Mouse (Mus musculus): Measurements from ENCODE around the gene Erich6.

DNA sequence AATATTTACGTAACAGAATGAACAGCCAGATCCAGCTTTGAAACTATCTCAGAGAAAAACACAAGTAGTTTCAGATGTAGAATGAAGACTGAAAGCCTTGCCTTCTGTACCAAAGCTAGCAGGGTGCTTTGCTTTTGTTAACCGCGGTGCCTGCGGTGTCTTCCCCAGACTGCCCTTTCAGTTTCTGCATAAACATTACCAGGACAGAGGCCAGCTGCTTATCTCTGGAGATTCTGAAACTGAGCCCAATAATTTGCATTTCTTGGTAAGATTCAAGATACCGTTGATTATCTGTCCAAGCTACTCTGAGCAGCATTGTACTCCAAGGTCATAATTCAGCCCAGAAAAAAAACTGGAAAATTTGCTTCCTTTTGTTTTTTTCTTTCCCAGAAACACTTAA lies 43.4 kb downstream of the Erich6 start:
- no peak for TF ChIP-seq POLR2A (IDR thresholded peaks at IDR 0.05; ENCODE audit: insufficient read length, low read depth)
- TF ChIP-seq POLR2AphosphoS2 (IDR thresholded peaks at IDR 0.05; ENCODE audit: insufficient read length, low read depth), result no peak
- no peak for TF ChIP-seq MYOG (IDR thresholded peaks at IDR 0.05; ENCODE audit: control insufficient read depth in 1 of 3, insufficient read depth in 1 of 3, insufficient read length in 2 of 3, low read depth in 2 of 3)
- no peak for TF ChIP-seq MAX (IDR thresholded peaks at IDR 0.05; ENCODE audit: low read depth)
- TF ChIP-seq USF1 (IDR thresholded peaks at IDR 0.05; ENCODE audit: low read depth), result no peak
- TF ChIP-seq E2F4 (IDR thresholded peaks at IDR 0.05; ENCODE audit: insufficient read depth), result no peak
- TF ChIP-seq MYOD1 (IDR thresholded peaks at IDR 0.05; ENCODE audit: control insufficient read depth in 1 of 3, insufficient read length in 2 of 3, low read depth in 2 of 3), result no peak
- no peak for TF ChIP-seq CEBPB (IDR thresholded peaks at IDR 0.05; ENCODE audit: insufficient read depth, poor library complexity, severe bottlenecking)
- no peak for TF ChIP-seq TCF3 (IDR thresholded peaks at IDR 0.05; ENCODE audit: insufficient read length, low read depth)
- no peak for TF ChIP-seq TCF12 (IDR thresholded peaks at IDR 0.05; ENCODE audit: insufficient read depth, poor library complexity, severe bottlenecking)
- no peak for TF ChIP-seq REST (IDR thresholded peaks at IDR 0.05; ENCODE audit: insufficient read depth, insufficient read length)
